Mouse (Mus musculus) cerebellum, postnatal 4 days (tissue): Measurements from ENCODE around the gene Ak5.
"Not testable (repeated sequence)": the region's sequence is repeated elsewhere in the genome, so short reads cannot be mapped to it uniquely, and the experiment has no call there.

Experiments
- DNase-seq, 2 experiments: peaks; one replicate each; pipeline ENCODE4 v3.0.0; 2022; ENCODE audit warnings: low spot score in 2 of 2, mixed read lengths in 1 of 2

The Ak5 gene

GRCm38 (mm10) chr3:152475894-152476293 lies 192.3 kb downstream of the Ak5 start:
- DNase-seq: no peak

- DNase-seq: no peak
Measured at GRCm38 (mm10) chr3:152475278-152475669, 192.9 kb downstream of the Ak5 start.

DNA sequence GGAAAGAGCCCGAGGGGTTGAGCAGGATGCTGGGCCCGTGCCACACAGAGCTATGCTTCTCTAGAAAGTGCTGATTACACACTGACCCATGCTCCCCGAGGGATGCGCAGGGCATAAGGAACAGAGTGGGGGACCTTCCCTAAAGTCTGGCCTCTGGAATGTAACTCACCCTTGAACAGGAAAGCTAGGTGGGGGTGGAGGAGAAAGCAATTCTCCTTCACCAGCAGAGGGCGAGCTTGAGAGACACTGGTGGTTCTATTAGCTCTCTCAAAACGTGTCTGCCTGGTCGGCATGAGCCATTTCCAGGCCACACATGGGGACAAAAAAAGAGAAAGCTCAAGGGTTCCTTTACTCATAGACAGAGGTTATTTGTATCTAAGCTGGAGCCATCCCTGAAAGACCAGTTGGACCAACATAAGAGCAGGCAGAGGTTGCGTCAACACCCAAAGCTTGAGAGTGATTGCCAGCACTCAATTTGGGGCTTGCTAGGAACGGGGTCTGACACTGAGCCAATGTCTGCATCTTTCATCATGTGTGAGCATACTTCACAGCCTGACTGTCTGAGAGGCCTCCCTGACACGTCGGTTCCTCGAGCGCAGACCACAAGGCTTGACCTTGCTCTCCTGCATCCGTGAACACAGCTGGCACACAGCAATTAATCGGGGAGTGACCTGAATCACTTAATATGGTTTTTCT lies 193.4 kb downstream of the Ak5 start:
- peak in 1 of 2 experiments; percentile 42 for DNase-seq

GRCm38 (mm10) chr3:152472676-152473075 lies 195.5 kb downstream of the Ak5 start:
- DNase-seq: no peak

DNA sequence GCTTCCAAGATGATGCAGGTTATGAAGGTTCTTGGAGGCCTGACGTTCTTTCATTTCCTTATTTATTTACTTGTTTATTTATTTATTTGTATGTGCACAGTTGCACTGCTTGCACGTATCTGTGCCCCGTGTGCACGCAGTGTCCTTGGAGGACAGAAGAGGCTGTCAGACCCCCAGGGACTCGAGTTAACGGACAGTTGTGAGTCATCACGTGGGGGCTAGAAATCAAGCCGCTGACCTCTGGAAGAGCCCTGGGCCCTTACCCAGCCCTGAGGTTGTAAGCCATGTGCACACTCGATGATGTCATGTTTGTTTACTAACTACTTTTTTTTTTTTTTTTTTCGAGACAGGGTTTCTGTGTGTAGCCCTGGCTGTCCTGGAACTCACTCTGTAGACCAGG lies 197.8 kb downstream of the Ak5 start:
- no peak for DNase-seq

GRCm38 (mm10) chr3:152469423-152470200 lies 198.5 kb downstream of the Ak5 start:
- DNase-seq: no peak

DNA sequence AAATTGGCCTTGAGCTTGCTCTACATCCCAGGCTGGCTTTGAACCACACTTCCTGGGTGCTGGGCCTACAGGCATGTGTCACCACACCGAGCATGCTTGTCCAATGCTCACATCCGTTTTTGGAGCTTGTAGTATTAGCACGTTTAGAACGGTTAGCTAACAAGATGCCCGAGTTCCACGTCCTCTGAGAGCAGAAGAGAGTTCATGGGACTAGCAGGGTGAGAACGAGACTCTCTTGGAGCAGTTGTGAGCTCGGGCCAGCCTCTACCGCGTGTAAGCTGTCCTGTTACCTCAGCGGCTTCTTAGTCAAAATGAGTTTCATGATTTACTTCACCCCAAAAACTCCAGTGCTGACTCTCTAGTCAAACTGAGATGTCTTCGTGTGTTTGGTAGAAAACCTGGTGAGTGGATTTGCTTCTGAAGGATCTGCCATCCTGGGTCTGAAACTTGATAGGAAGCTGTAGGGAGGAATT lies 199.6 kb downstream of the Ak5 start:
- DNase-seq: no peak

DNA sequence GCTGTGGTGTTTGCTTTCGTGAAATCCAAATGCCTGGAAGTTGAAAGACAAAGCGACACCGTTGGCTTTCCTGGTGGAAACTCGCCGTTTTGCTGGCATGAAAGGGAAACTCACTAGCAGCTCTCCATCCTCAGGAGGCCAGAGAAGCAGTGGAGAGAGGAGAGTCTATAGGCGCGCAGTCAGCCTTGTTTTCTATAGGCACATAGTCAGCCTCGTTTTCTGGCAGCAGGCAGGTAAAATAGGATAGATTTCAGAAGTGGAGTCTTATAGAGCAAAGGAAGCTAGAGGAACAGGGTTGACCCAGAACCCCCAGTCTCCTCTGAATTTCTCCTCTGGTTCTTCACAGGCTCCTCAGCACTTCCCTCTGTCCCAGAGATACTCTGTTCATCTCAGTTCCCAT lies 200.1 kb downstream of the Ak5 start:
- no peak for DNase-seq

- no peak for DNase-seq
Measured at GRCm38 (mm10) chr3:152467312-152467711, 200.8 kb downstream of the Ak5 start.

DNA sequence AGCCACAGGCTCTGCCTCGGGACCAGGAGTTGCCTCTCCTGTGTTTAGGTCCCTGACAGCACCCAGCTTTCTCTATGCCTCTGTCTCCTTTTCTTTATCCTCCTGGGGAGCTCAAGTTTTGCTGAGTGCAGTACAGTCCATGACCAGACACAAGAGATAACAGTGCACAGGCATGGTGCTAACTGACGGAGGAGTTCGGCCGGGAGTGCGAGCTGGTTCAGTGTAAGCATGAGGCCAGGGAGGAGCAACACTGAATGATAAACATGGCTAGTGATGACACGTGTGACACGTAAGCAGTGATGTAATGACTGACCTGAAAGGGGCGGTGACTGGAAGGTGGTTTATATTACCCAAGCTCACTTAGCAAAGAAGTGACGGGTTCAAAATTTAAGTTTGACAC lies 201.3 kb downstream of the Ak5 start:
- no peak for DNase-seq

DNA sequence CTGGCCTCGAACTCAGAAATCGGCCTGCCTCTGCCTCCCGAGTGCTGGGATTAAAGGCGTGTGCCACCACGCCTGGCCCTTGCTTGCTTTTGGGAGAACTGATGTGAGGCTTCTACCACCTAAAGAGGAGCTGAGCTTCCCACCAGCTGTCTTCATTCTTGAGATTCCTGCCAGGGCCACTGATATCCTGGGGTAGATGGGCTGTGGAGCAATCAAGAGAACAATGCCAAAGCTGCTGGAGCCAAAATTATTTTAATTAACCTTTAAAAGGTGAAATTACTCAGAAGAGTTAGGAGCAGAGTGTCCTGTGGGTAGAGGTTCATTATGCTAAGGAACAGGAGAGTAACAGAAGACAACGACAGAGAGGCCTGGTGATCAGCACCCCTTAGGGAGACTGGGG lies 202.8 kb downstream of the Ak5 start:
- no peak for DNase-seq

- no peak for DNase-seq
Measured at GRCm38 (mm10) chr3:152464462-152464861, 203.7 kb downstream of the Ak5 start.

- no peak for DNase-seq
Measured at GRCm38 (mm10) chr3:152462900-152463299, 205.3 kb downstream of the Ak5 start.

DNA sequence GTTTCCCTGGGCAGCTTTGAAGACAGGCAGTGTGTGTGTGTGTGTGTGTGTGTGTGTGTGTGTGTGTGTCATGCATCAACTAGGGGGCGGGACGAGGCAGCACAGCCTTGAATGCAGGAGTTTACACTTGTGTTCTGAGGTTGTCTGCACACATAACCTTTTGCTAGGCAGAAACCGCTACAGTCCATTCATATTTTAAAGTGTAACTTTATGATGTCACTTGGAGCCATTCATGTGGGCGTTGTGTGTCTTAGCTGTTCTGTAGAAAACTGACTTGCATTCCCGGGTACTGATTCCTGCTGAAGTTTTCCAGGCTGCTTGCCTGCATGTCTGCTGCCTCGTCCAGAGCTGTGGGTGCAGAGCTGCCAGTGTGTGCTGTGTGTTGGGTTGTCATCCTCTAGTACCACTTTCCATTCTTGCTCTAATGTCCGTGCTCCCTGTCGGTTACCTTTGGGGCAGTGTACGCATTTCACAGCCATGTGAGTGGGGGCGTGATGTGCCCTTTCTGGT lies 206.1 kb downstream of the Ak5 start:
- DNase-seq: no peak

DNA sequence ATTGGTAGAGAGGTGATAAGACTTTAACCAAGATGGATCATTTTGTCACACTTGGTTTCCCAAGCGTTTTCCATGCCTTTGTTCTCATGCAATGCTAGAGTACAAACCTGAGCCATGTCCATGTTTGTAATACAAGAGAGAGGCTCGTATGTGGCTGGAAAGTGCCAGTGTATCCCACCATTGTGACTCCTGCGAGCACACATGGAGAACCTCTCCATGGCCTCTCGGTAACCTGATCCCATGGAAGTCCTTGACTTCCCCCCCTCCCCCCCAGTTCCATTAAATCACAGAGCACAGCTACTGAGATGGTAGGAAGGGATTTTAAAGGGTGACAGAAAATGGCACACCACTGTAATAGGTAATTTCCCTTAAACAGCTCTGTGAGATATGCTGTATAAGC lies 207.4 kb downstream of the Ak5 start:
- no peak for DNase-seq

- not testable (repeated sequence) for DNase-seq
Measured at GRCm38 (mm10) chr3:152458875-152459274, 209.3 kb downstream of the Ak5 start.

GRCm38 (mm10) chr3:152457308-152458035 lies 210.7 kb downstream of the Ak5 start:
- no peak for DNase-seq

GRCm38 (mm10) chr3:152453163-152453562 lies 215.0 kb downstream of the Ak5 start:
- DNase-seq: no peak

DNA sequence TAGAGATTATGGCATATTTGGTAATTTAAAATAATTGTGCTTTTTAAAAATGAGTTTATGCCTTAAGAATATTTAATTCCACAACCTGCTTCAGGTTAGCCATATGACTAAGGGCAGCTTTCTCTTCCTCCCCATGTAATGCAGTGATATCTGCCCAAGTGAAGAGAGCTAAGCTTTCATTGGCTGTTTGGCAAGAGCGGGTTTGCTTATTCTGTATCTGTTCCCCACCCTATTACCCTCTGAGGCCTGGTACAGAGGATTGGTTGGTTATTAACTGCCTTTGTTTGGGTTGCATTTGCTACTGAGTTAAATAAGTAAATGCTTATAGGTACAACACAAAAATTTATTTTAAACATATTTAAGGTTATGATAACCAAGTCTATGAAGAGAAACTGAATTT lies 221.2 kb downstream of the Ak5 start:
- DNase-seq: no peak

GRCm38 (mm10) chr3:152444114-152444513 lies 224.0 kb downstream of the Ak5 start:
- DNase-seq: no peak

DNA sequence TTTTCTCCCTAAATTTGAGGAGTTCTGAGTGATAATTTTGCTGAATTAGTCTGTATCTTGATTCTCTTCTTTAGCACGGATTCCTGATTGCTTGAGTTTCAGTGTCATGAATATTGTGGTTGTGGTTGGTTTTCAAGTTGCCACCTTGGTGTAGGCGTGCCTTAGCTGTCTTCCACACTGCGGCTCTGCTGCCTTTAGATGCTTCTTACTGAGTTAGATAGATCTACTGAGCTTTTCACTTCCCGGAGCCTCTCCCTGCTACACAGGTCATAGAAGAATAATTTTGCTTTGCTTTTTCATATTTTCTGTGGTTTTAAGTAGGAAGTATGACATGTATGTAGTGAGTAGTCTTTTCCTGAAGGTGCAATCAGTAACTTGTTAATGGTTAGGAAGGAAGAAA lies 225.4 kb downstream of the Ak5 start:
- no peak for DNase-seq

- no peak for DNase-seq
Measured at GRCm38 (mm10) chr3:152438068-152438467, 230.1 kb downstream of the Ak5 start.
